Mouse (Mus musculus) stomach, postnatal 0 days (tissue): ENCODE data around the gene Cebpe.

Experiments used
- CTCF ChIP-seq: IDR thresholded peaks from 2 replicates; pipeline ENCODE4 v1.5.1; 2016; ENCODE audit warnings: antibody characterized with exemption, low read depth, mild to moderate bottlenecking, moderate library complexity
- EP300 ChIP-seq: optimal IDR thresholded peaks from 2 replicates; pipeline ENCODE3; 2016; ENCODE audit warnings: antibody characterized with exemption

GRCm38 (mm10) chr14:54734004-54734403 lies 22.0 kb upstream of the Cebpe start:
- TF ChIP-seq CTCF, result no peak
- TF ChIP-seq EP300, result no peak
